Mouse (Mus musculus) adrenal gland, postnatal 14 days (tissue): ENCODE results near the gene Pigw. TPM values are rescaled to one million over a fixed set of nuclear protein-coding genes. Genes with fewer than 3 reads are reported as not detected.

Experiments
- microRNA-seq, 2 experiments: library from miRNA; unstranded; fragments of <30 nt; microRNA quantifications; one replicate each; pipeline ENCODE4 v1.2.0; 2021
- total RNA-seq: library from RNA; stranded (reverse); gene quantifications from 2 replicates; pipeline ENCODE4 v1.2.3, GENCODE M21; 2021

Gene Pigw
- total RNA-seq, 1 experiment from 2014 or later: 8.9 TPM

Small RNA genes within 50 kb of the gene (microRNA-seq; reads per million reads assigned to microRNA genes)
- 0 reads per million in 2 experiments for gene Gm23564

Other genes starting within 250 kb of the Pigw start
- gene Mrm1, start 60.8 kb downstream of the Pigw start, total RNA-seq: 14.0 and 18.1 TPM in 2 replicates
- gene Dhrs11, start 51.3 kb downstream of the Pigw start, total RNA-seq: 49.4 and 49.8 TPM in 2 replicates
- gene Ggnbp2, start 9.5 kb downstream of the Pigw start, total RNA-seq: 74.2 and 77.0 TPM in 2 replicates
- 13.6 and 18.6 TPM in 2 replicates for gene Myo19, start 137 bp downstream of the Pigw start, total RNA-seq
- 10.7 and 12.0 TPM in 2 replicates for gene Znhit3, start 36.1 kb upstream of the Pigw start, total RNA-seq
- gene Car4, start 77.5 kb upstream of the Pigw start, total RNA-seq: 44.1 and 70.3 TPM in 2 replicates